Mouse (Mus musculus): ENCODE measurements at regions not wholly inside any gene's neighbourhood (a gene's known extent, or its start where the extent isn't known, plus 50 kb on each side); places are given as distances from the start of the nearest gene placed in this dataset.

DNA sequence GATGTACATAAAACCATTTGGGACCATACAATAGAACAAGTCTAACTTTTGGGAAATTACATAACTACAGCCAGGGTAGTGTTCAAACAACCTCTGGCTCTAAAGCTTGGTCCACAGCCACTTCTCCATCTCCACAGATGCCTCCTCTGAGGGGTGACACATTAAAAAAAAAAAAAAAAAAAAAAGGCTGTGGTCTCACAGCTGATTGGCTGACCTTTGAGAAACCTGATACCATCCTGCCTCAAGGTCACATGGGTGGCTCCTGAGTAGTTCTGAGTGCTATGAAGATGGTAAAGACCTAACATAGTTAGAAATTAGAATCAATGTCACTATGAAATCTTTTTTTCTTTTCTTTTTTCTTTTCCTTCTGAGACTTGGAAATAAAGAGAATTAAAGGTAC, 102.4 kb downstream of the Tmem182 start:
- DNase-seq (ENCODE audit: low spot score) = no peak

DNA sequence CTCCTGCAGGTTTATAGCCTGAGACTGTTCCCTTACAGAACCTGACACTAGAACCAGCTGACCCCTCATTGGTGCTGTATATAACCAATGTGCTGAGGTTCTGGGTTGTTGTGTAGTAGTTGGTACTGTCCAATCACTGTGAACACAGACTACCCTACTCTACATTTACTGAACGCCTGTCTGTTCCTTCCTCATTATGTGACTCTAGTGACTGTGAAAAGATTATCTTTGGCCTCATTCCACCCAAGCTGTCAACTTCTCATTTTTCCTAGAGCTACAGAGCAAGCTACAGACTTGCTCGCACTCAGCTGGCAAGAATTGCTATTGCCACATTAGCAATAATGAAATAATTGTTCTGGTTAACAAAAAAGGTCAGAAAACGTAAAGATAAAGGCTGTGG, 108.2 kb downstream of the Tmem182 start:
- DNase-seq (ENCODE audit: low spot score) = no peak

DNA sequence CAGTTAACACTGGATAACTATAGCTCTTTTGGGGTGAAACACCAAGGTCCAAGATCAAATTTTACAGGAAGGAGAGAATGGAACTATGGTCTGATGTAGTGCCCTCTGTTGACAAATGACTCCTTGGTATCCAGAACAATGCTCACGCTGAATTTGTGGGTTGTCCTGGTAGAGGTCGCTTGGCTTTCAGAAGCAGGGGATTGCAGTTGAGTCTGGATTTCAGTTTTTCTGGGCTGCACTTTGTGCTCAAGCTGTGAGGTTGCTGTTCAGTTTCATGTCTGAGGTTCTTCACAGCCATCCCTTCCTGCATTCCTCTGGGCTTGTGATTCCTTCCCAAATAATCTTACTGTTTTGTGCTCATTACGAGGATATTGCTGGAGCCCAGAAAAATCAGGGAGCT, 118.9 kb downstream of the Tmem182 start:
- no peak for DNase-seq (ENCODE audit: low spot score)

DNA sequence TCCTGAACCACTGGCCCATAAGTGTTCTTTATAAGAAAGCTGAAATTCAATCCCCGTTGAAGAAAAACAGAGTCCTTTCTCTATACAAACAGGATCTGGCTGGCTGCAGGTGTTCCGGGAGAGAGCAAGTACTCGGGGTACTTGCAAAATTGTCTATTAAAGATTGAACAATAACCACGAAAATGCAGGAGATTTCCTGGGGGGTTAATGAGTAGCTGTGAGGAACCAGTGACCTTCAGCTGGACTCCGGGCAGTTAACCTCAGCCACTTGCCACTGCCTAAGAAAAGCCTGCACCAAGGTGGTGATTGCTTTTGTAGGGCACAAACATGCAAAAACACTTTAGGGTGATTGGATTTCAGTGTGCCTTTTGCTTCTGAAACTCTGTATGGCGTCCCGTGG, 119.4 kb downstream of the Tmem182 start:
- DNase-seq (ENCODE audit: low spot score) = no peak

DNA sequence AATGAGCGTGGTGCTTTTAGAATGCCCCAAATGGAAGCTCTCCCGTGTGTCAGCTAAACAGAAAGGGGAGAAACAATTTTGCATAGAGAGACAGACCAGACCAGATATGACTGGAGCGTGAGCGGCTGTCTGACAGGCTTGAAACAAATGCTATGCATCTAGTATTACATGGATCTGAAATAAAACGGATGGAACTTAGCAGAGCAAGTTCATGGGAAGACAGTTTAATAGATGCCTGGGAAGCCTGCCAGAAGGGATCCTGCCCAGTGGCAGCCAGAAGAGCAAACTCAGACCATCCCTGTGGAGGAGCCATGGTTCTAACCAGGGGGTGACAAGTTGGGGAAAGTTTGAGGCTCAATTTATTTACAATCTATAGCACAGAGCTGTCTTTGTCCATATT, 126.0 kb downstream of the Tmem182 start:
- DNase-seq (ENCODE audit: low spot score) = no peak

DNA sequence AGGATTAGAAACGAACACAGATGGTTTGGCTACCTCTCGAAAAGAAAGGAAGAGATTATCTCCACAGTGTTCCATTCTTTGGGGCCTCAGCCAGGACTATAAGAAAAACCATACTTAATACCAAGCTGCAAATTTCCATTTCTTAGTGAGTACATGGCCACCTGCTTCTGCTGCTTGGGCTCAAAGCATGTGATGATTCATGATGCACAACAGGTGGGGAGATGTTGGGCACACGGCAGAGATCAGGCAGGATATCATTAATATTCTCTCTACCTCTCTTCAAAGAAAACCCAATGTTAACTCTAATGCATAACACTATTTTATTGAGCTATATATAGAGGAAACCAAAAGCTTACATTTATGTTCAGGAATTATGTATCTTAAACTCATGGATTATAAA, 131.3 kb downstream of the Tmem182 start:
- DNase-seq (ENCODE audit: low spot score) = no peak

DNA sequence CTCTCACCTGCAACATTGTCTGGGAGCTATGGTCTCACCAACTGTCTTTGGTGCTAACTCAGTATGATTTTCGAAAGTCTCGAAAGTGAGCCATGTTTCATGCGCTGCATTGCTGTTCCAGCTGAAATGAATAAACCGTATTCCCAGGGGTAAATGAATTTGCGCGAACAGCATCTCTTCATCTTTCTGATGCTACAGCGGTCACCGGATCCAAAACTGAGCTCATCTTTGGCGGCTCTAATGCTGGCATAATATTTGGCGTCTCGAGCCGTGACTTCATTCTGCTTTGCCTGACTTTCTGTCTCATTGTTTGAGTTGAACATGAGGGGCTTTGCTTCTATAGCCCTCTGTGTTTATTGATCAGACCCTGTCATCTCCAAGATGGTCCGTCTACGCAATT, 137.3 kb downstream of the Tmem182 start:
- no peak for DNase-seq (ENCODE audit: low spot score)

DNA sequence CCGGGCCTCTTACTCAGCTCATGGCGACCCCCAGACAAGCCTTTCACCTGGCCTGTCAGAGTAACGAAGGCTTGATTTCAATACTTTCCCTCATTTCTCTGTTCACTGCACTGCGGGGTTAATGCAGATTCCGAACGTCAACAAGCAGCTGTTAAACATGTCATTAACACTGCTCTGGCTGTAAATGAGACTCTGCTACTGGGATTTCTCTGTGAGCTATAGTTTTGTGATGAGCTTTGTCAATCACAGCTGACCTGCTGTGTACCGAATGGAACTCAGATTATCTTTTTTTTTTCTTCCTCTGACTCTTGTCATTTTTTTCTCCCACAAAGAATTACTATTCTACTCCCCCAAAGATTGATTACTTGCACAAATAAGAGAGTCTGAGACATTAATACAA, 137.8 kb downstream of the Tmem182 start:
- no peak for DNase-seq (ENCODE audit: low spot score)

DNA sequence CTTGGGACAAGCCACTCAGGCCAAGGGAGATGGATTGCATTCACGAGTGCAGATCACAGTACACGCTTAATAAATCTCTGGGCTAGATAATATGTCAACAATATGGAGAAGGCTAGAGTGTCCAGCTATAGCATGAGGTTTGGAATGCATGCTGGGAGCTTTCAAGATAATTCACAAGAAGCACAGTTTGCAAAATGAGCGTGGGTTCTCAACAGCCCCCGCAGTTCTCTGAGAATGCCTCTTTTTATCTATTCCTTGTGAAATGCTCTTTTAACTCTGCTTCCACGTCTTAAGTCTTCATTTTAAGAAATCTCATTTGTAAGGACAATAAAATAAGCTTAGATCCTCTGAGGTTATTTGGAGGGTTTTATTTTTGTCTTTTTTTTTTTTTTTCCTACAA, 145.2 kb downstream of the Tmem182 start:
- no peak for DNase-seq (ENCODE audit: low spot score)

DNA sequence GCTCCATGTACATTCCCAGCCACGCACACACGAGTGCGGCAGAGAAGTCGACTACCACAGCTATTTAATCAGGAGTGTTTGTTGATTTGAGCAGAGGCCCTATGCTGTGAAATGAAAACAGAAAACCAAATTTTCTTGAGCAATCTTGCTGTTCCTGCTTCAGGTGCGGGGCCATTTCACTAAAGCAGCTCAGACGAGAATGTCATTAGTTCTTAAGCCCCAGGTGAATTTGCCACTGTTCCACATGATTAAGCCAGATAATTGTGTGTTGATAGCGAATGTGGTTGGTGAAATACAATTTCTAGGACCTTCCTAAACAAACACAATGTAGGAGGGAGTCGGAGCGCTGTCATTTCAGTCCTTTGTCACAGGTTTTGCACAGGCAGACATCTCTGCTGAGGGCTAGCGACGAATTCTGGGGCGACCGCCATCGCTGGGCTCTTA, 149.3 kb downstream of the Tmem182 start:
- DNase-seq (ENCODE audit: low spot score) = no peak

DNA sequence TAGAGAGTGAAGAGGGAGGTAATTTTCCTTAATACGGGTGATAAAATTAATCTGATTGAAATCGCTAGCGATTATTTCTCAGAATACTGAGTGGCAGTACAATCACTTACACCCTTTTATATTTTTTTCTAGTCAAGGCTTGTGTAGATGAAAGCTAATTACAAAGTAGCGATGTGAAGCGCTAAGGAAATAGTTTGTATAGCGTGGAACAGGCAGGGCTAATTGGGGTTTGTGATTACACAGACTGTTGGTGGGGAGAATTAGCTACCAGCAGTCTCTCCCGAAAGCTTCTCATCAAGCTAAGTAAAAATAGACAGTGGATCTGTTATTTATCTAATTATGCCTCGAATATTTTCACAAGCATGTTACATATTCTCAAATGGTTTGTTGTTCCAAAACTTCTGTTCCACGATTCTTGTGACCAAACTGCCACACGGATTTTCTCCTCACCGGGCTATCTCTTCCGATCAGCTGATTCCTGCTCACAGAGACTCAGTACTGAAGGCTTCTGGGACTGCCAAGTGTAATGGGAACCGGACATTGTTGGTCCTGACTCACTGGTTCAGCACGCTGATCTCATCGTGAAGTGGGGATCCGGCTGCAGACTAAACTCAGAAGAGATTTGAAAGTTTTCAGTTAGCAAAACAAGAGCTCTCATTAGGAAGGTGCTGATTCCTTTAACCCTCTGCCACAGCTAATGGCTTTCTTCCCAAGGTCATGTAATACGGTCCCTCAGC, 162.5 kb downstream of the Tmem182 start:
- no peak for DNase-seq (ENCODE audit: low spot score)

DNA sequence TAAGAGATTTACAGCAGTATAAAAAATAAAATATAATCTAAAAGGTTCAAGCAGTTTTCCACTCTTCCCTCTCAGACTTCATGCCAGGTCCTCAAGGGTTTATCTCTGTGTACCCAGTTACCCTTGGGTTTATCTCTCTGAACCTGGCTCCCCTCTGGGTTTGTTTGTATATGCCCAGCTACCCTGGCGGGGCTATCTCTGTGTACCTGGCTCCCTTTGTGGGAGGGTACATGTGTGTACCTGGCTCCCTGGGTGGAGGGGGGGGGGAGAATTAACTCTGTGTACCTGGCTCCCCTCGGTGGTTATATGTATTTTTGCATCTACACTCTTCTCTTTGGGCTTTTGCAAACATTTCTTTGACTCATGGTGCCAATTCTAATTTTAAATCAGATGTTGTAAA, 178.4 kb downstream of the Tmem182 start:
- no peak for DNase-seq (ENCODE audit: low spot score)

DNA sequence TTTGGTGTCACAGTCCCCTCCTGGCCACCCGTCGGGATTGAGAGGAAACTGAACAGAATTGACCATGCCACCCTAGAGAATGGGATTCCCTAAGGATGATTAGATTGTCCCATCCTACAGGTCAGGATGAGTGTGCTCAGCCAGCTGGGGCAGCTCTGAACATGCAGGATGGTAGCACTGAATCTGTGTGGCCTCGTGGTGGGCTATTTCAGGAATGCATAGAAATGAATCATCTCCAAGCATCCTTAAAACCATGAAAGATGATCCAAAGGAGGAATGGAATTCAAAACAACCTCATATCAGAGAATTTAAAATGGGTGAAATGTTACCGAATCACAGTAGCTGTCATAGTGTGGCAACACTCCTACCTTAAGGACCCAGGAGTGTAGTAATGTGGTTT, 187.9 kb downstream of the Tmem182 start:
- no peak for DNase-seq (ENCODE audit: low spot score)

DNA sequence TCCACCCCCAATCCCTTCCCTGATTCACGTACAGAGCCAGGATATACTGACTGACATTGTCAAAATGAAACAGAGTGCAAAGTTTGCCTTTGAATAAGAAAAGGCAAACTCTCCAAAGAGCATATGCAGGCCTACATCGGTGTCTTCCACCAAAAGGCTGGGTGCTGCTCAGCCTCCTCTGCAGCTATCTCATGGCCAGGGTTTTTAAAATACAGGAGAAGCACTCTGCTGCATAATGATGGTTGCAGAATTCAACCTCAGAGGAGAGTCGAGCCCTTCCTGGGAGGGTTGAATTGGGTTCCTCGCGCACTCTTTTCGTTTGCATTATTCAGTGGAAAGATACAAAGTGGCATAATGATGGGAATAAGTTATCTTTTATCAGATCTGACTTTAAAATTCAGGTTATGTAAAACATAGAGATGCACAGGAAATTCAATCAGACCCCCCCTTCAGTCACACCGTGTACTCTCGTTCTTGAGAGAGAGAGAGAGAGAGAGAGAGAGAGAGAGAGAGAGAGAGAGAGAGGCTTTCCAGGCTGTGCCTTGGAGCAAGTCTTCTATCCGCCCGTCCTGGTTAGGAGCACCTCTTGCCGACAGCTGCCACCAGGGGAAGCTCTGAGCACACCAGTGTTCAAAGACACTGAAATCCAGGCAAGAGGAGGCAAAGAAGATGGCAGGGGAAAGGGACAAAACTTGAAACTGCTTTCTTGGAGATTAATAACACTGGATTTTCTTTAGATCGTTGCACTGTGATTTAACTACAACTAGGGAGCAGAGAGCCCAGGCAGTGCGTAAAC, 196.0 kb downstream of the Tmem182 start:
- DNase-seq (ENCODE audit: low spot score) = no peak

DNA sequence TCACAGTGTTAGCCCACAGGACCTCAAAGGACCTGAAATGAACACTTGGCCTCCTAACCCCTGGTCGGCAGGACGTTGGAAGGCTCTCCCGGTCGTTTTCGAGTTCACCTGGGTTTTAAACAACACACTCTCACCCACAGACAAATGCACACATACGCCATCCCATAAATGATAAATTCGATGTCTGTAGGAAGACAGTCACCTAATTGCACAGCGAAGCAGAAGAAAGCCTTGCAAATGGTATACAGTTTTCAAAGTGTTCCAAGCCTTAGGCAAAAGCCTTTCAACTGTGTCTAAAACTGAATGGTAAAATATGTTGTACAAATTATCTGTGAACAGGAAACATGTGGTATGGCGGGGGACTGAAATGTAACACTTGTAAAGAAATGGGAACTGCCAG, 196.6 kb downstream of the Tmem182 start:
- DNase-seq (ENCODE audit: low spot score) = no peak

DNA sequence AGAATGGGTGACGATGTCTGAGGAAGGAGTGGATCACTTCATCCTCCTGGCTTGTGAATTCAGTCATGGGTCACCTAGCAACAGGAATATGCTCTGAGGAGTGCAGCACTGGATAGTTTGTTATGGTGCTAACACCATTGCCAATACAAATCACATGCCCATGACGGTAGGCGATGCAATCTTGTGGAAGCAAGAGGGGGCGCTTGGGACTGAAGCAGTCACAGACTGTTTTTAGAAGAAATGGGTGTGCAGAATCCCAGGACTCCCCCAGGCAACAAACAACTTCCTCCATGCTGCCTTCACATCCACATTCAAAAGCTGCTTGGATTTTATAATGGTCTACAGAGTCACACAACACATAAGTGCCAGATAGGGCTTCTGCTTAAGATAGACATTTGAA, 221.5 kb downstream of the Tmem182 start:
- DNase-seq (ENCODE audit: low spot score) = no peak

DNA sequence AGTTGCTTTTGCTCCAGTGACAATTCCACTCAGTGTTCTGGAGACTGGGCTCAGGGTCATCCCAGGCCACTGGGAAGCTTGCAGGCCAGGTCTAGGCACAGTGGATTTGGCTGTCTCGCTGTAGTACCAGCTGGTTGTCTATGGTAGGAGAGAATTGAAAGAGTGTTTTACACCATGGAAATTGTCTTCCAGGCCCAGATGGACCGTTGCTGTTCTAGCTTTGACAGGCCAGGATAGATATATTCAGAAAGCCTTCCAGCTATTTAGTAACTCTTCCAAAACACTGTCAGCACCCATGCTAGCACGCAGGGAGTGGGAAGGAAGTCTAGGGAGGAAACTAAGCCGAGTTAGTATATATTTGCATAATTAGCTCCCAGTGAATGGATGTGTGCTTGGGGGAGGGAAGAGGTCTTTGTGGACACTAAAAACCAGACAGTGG, 222.2 kb downstream of the Tmem182 start:
- DNase-seq (ENCODE audit: low spot score) = no peak

DNA sequence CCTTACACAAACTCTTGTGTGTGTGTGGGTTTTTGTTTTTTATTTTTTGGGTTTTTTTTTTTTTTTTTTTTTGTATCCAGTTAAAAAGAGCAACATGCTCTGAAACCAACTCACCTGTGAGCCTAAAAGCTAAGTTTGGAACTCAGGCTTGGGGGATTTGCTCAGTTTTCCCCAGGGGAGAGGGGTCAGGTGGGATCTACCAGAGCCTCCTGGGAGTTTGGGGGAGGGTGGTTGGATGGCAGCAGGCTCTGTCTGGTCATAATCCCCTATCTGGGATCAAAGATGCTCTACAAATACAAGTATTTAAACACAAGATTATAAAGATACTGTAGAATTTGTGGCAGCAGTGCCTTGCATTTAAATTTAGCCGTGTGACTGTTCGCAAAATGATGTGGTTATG, 222.6 kb downstream of the Tmem182 start:
- DNase-seq (ENCODE audit: low spot score) = no peak

DNA sequence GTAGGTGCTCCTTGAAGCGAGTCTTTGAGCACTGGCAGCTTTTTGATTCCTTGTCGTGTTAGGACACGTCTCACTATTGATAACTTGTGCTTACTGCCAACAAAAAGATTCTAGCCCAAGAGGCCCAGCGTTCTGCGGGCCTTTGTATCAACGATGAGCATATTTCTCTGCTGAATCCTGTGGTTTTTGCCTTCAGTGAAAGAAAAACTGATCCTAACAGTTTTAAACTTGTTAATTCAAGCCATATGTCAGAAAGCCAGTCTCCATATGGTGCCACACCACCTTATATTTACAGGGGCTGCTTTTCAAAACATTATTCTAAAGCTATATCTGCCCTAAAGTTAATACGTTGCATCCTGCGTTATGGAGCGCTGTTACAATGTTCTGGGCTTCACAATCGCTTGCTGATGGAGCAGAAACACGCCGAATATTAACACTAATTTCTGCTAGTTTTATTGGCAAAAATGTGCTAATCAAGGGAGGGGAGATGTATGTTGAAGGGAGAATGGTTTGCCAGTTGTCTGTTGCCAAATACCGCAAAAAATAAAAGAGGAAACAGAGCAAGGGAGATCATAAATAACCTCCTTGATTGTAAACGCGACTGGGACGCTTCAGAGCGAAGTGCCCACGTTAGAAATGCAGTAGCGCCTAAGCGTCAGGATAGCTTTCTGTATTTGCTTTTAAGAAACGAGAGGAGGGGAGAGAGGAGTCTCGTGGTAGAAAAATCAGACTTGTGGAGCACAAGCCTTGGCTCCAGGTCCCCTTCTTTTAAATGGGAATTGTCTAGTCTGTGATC, 229.9 kb downstream of the Tmem182 start:
- no peak for DNase-seq (ENCODE audit: low spot score)

DNA sequence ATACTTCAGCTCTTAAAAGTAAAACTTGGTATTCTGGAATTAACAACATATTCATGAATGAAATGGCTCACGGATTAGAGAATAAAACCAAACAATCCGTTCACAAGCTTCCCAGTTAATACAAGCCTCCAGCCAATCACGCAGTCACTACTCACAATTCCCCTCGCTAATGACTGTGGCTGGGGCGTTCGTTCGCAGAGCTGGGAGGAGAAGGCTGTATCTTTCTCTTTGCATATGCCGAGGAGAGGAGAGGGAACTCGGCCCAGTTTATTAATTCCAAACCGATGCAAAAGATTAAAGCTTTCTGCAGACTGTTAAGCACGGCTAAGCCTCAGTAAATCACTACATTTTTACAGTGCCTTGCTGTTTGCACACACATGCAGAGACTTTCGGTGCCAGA, 231.5 kb downstream of the Tmem182 start:
- DNase-seq (ENCODE audit: low spot score) = no peak

DNA sequence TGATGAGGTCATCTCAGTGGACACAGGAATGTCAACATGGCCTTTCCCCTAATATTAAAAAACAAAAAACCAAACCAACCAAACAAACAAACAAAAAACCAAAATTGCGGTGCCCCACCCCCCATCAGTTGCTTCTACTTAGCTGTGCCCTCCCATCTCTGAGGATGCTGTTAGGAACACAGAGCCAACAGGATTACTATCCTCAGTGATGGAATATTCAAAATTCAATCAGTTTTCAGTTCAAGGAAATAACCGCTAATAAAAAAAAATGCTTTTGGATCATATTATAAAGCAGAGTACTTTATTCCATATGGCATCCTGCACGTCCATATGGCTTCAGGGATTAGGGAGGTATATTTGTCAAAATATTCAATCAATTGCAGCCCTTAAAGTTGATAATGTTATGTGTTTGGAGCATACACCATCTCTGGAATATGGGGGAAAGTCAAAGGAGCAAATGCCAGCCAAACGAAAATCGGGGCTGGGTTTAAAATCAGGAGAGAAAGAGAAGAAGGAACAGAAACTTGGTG, 249.1 kb downstream of the Tmem182 start:
- DNase-seq (ENCODE audit: low spot score) = no peak

DNA sequence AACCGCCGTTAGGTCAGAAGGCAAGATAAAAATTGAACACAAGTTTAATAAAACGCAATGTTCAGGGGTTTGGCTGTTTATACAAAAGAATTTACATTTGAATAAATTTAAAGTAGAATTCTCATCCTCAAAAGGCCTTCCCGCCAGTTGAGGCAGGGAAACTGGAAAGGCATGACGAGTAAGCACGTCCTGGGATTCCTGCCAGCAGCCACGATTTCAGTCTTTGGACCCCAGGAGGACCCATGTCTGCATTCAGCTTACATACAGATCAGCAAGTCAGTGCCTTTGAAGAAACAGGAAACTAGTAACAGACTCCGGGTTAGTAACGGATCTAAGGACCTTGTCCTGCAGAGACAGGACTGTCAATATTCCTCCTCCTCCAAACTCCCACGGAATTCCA, 250.4 kb downstream of the Tmem182 start:
- DNase-seq (ENCODE audit: low spot score) = no peak

DNA sequence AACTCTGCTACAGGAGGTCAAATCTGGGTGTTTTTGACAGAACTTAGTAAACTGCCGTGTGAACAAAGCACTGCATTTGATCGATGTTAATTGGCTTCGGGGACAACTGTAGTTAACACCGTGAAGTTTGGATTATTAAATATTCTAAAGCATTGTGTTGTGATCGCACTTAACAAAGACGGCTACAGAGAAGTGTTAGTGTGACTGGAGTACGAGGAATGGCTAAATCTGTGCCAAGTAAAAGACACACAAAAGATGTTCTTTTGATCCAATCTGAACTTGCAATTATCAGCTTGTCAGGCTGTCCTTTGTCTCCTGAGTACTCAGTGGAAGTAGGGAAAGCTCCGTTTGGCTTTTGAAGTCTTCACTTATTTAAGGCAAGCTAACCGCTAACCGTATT, 259.7 kb downstream of the Tmem182 start:
- DNase-seq (ENCODE audit: low spot score) = no peak
